Mouse (Mus musculus): Measurements from ENCODE around the gene Card11.

The Card11 gene

DNA sequence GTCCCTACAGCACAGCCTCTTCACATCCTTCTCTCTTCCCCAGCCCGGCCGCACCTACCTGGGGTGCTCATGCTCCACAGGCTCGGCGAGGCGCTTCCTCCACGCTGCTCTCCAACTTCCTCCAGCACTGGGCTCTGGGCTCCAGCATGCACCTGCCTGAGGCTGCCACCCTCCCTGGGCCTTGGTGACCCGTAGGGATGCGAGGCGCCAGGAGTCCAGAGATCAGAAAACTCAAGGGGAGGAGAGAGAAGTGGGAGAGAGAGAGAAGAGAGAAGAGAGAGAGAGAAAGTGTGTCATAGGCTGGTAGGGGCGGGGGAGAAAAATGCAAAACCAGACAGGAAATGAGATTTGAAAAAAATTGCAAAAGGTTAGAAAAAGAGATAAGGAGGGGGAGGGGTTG is at the start of gene Card11:
Gene Card11, minus strand, starts transcription at position 234 of the 400 bp plus-strand sequence.
- DNase-seq (ENCODE audit: low spot score in 2 of 2), result no peak

DNA sequence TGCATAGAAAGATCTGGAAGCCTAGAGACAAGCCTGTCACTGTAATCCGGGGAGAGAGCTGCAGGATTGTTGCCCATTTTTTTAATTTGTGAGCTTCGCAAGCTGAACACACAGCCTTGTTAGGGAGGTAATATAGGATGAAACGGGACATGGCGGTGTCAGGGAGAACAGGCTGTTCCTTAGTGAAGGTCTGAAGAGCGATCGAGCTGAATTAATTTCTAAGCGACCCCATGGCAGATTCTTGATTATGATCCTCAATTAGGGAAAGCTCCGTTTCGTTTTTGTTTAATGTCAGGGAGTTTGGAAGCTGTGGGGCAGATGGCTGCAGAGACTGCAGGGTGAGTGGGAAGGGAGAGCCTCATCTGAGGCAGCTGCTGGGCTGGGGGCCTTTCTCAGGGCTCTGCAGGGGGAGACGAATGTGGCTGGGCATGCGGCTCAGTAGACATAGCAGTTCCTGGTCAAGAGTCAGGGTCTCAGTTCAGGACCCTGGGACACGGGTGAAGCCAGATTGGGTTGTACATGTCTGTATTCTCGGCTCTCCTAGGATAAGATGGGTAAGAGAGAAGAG is 47.4 kb upstream of the Card11 start:
- no peak for DNase-seq (ENCODE audit: low spot score in 2 of 2)

DNA sequence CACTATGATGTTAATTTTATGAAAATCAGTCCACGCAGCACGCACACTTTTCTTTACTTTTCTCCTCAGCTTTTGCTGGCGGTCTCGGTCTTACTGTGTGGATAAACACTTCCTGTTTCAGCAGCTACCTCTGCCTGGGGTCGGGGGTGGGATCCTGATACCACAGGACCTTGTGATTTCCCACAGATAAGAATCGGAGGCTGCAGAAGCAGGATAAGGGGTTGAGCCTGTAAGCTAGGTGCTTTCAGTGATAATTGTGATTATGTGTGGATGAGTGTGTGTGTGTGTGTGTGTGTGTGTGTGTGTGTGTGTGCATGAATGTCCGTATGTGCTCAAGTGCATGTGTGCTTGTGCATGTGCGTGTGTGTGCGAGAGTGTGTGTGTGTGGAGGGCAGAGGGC is 44.6 kb upstream of the Card11 start:
- no peak for DNase-seq (ENCODE audit: low spot score in 2 of 2)

DNA sequence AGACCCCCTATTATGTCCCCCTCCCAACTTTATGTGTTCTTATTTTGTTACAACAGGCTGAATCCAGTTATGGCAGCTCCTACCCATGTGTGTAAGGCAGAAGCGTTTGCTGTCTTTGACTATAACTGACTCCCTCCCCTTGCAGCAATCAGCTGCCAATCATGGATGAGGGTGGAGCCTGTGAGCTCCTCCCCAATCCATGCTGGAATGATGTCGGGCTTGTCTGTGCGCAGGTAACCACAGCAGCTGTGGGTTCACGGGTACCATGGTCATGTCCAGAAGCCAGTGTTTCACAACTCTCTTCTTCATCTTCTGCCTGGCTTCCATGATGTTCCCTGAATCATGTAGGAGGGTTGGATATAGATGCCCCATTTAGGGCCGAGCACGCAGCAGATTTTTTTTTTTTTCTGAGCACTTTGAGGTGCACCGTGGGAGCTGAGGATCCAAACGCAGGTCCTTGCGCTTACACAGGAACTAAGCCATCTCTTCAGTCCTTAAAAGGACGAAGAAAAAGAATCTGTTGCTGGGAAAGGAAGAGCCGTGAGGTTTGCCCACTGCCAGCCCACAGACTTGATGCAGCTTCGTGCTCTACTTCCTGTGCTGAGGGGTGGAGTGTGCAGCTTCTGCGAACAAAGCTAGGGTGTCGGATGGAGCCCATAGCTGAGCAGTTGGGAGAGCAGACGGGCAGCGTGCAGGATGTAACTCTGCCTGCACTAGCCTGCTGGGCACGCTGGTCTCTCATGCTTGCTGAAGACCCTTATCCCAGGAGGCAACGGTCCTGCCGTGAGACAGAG is 43.5 kb upstream of the Card11 start:
- peak in 1 of 2 experiments; percentile 28 for DNase-seq (ENCODE audit: low spot score in 2 of 2)

DNA sequence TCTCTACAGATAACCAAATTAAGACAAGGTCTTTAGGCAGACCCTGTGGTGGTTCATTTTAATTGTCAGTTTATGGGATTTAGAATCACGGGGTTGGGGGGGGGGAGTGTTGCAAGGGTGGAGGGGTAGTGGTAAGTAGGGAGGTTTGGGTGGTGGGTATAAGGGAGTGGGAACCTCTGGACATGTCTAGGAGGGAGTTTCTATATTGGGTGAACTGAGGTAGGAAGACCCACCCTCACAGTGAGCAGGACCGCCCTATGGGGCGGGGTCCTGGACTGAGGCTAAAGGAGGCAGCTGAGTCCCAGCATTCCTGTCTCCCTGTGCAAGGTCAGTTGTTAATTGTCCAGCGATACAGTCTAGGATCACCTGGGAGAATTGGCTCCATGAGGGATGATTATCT is 42.0 kb upstream of the Card11 start:
- DNase-seq (ENCODE audit: low spot score in 2 of 2), result no peak

DNA sequence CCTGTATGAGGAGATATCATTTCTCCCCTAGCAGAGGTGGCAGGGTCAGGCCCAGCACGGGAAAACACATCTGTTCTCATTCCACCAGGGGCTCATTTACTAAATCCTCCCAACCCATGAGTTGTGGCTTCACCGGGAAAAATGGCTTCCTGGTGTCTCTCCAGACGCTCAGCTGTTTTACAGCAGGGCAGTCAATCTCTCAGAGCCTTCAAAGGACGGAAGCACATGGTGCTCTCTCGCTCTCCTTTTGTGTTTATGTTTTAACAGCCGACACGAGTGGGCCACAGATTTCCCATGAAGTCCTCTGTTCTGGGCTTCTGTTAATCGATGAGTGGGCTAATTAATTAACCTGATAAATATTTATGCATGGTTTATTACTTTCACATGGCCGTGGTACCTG is 40.5 kb upstream of the Card11 start:
- DNase-seq (ENCODE audit: low spot score in 2 of 2), result no peak

DNA sequence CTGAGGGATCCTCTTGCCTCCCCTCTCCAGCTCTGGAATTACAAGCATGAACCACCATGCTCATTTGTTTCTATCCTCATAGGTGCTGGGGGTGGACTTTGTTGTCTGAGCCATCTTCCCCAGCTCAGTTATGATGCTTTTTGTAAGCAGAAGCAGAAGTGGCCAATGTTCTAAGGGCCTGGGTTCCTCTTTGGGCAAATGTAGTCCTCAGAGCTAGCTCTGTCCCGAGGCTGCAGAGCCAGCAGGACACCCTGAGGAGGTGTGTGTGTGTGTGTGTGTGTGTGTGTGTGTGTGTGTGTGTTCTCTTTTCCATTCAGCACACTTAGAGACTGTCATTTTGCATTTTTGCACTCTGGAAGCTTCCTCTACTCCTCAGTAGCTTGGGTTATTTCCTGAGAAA is 38.0 kb upstream of the Card11 start:
- no peak for DNase-seq (ENCODE audit: low spot score in 2 of 2)

DNA sequence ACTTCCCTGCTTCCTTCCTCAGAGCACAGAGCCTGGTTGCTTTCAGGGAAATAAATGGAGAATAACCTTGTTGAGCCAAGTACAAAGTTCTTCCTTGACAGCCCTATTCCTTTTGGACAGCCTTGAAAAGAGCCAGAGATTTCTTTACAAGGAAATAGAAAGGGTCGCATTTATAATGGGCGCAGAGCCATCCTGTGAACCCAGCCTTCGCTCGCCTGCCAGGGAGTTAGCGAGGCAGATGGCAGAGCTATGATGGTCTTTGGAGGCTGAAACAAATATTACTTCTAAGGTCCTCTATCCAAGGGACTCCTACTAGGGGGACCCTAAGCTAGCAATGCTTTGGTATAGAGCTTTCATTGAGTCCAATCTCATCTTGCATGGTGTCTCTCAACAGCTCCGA is 35.0 kb upstream of the Card11 start:
- no peak for DNase-seq (ENCODE audit: low spot score in 2 of 2)

DNA sequence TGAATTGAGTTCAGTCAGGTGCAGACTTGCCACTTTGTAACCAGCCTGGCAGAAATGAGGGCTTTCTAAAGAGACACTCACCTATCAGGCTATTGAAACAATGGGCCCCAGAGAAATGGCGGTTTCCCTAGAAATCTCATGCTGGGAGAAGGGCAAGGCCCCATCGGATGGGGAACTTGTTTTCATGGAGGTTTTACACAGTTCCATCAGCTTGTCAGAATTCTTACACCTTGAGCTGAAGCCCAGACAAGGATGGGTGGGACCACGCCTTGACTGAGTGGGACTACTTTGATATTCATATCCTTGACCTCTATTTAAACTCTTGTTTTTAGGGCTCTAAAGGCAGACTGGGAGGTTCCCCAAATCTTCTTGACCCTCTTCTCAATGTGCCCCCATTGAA is 33.9 kb upstream of the Card11 start:
- no peak for DNase-seq (ENCODE audit: low spot score in 2 of 2)

DNA sequence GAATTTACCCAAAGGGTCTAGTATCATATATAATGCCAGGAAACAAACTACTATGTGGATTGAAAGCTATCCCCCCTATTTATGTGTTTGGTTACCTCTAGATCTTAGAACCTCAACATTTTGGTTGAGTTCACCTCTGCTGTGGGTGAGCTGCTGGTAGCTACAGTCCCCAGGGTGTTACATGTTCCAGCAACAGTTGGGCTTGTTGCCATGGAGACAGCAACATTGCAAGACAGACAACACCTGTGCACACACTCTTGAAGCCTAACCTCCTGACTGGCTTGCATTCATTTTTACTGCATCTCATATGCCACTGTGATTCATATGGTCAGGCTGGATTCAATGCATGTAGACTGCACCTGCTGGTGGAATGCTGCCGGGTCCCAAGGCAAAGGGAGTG is 32.6 kb upstream of the Card11 start:
- no peak for DNase-seq (ENCODE audit: low spot score in 2 of 2)

DNA sequence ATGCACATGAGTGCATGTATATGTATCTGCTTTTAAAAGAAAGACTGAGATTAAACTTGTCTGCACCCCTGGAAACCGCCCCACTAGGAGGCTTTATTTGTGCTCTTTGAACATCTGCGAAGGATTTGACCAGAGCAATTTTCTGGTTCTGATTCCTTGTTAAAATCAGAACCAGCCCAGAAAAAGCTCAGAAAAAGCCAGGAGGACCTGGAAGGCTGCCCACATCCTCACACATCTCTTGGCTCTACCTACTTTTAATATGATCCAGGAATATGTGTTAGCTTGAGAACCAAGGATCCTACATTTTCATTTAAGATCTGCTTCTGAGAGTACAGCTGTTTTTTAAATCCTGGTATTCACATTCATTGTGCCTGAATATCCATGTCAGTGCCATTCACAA is 29.0 kb upstream of the Card11 start:
- DNase-seq (ENCODE audit: low spot score in 2 of 2), result peak in 1 of 2 experiments; percentile 36

DNA sequence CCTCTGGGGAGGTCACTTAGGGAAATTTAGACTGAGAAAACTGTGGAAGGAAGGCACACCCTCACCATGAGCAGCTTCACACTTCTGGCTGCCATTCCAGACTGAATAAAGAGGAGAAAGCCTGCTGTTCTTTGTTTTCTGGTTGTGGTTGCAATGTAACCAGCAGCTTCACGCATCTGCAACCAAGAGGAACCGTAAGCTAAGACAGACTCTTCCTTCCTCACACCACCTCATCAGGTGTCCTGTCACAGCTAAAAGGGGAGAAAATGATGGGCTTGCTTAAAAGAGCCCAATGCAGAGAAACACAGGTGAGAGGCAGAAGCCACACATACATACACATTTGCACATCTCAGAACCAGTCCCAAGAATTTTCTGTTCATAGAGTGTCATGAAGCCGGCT is 25.3 kb upstream of the Card11 start:
- no peak for DNase-seq (ENCODE audit: low spot score in 2 of 2)

DNA sequence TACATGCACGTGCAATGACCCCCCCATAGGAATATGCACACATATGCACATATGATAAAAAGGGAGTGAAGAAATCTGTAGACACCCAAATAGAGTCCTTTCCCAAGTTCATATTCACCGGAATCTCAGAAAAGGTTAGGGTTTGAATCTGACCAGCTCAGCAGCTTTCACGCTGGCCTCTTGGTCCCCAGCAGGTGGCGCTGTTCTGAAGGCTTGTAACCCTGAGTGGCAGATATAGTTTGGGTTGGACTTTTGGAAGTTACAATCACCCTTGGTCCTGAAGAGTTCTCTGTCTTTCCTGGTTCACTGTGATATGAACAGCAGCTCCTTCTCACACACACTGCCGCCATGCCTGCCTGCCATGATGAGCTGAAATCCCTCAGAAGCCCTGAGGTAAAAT is 24.1 kb upstream of the Card11 start:
- no peak for DNase-seq (ENCODE audit: low spot score in 2 of 2)

DNA sequence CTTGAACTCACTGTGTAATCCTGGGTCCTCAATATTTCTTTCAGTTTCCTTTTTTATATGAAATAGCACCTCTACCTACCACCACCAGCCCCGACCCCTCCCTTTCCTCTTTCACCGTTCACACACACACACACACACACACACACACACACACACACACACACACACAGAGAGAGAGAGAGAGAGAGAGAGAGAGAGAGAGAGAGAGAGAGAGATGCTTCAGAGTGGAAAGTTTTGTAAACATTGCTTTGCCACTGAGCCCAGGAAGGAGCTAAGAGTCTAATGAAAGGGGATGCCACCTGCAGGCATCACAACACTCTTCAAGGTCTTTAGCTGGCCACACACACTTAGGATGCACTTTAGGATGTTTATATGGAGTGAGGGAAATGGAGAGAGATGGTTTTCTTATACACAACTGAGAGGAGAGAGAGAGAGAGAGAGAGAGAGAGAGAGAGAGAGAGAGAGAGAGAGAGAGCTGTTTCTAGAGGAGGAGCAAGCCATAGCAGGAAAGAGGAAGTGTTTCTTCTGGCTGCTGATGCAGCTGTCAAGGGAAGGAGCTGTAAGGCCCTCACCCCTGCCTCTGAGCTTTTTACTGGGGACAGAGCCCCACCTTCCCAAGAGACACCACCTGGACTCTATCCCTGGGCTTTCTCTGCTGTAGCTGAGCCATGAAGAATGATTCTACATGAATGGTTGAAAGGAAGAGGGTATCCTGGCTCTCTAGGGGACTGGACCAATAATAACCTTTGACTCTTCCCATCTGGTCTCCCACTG is 17.7 kb upstream of the Card11 start:
- no peak for DNase-seq (ENCODE audit: low spot score in 2 of 2)

DNA sequence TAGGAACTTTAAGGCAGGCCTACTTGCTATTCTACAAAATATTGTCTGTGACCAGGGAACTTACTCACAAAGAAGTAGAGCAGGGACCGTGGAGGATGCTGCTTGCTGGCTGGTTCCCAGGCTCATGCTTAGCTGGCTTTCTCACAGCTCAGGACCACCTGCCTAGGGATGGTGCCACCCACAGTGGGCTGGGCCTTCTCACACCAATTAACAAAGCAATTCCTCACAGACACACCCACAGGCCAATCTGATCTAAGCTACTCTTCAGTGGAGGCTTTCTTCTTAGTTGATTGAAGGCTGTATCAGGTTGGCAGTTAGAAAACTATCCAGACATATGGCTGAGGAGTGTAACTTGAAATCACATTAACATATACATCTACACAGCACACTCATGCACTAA is 15.7 kb upstream of the Card11 start:
- no peak for DNase-seq (ENCODE audit: low spot score in 2 of 2)

DNA sequence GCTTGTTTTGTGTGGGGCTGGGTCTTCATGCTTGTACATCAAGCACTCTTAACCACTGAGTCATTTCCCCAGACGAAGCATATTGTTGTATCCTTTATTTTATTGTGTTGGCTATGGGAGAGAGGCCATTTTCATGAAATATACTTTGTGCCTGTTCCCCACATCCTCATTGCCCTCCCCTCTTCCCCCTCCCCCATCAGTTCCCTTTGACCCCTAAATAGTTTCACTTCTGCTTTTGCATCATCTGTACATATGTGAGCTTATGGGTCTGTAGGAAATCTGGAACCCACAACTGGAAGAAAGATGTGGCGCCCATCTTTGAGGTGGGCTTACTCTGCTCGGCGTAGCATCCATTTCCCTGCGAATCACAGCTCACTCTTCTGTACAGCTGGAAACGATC is 13.8 kb upstream of the Card11 start:
- DNase-seq (ENCODE audit: low spot score in 2 of 2), result no peak

DNA sequence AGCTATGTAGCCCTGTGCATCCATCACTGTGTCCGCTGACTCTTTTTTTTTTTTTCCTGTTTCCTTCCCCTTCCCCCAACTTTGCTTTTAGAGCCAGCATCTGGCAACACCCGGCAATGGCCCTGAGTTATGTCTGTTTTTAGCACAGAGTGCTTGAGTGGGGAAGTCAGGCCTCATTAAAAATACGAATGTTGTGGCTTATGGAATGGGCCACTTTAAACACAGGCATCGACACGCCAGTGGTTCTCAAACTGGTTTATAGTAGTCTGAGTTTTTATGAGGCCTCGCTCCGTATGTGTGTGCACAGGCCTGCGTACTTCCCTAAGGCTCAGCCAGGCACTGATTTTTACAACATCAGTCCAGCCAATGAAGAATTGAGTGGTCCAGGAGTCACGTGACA is 13.1 kb upstream of the Card11 start:
- no peak for DNase-seq (ENCODE audit: low spot score in 2 of 2)

DNA sequence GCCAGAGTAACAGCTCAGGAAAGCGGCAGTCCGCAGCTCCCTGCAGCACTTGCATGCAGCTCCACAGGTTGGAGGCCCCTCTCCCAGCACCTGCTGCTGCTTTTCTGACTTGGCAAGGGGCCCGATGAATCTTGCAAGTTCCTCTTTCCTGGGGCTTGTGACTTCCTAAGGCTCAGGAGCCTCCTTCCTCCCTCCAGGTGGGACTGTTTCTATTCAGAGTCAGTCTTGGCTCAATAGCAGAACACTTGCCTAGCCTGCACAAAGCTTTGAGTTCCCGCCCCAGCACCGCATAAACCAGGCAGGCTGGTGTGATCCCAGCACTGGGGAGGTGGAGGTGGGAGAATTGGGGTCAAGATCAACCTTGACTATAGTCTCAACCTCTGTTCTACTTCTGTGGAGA is 5.1 kb upstream of the Card11 start:
- no peak for DNase-seq (ENCODE audit: low spot score in 2 of 2)

DNA sequence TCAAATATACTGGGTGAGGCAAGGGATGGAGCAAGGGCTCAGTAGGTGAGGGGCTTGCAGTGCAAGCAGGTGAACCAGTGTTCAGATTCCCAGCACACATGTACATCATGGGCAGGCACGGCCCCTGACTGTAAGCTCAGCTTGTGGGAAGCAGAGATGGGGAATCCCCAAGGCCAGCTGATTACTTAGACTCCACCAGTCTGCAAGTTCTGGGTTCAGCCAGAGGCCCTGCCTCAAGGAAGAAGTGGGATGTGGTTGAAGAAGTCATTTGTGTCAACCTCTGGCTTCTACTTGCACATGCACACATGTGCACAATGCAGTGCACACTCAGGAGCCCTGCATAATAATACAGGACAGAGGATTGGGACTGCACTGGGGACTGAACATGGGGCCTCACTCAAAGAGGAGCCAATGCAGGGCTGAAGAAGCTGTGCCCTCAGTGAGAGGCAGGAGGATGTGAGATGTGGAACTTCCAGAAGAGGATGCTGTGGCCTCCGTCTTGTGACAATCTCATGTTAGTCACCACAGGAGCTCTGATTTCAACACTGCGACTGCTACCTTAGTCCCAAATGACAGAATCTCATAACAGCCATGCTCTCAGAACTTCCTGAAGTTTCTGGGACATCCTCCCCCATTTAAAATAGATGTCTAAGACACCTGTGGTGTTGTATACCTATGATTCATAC is 3.8 kb upstream of the Card11 start:
- DNase-seq (ENCODE audit: low spot score in 2 of 2), result no peak

DNA sequence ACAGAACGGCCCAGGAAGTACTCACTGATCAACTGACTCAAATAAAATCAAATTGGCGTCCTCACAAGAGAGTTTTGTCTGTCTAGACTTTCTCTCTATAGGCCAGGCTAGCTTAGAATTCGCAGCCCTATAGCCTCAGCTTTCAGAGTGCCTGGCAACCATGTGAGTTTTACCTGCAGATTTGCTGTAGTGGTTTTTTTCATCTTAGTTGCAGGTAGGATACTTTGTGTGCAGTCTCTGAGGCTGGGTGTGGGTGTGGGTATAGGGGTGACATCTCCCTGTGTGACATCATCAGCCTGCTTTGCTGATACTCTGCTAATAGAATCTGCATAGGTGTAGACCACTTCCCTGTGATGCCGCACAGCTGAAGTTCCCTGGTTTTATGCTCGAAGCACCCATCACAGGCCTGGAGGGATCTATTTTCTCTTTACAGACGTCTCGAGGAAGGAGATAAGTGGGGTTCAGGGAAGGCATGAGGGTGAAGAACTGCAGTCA is 1.2 kb downstream of the Card11 start:
- no peak for DNase-seq (ENCODE audit: low spot score in 2 of 2)

DNA sequence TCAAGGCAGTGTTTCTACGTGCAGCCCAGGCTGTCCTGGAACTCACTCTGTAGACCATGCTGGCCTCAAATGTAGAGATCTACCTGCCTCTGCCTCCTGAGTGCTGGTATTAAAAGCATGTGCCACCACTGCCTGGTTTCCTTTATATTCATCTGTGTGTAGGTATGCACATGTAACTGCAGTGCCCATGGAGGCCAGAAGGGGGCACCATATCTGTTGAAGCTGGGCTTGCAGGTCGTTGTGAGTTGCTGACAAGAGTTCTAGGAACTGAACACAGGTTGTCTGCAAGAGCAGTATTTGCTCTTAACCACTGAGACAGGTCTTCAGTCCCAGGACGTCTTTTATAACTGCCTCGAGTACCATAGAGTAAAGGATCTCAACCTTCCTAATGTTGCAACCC is 2.6 kb downstream of the Card11 start:
- no peak for DNase-seq (ENCODE audit: low spot score in 2 of 2)

All from right cerebral cortex, postnatal 36 days (tissue).